ENCODE assay signal across 14 mouse cellular contexts in genomic region chr14:76628182-76628892, GRCm38 (mm10).
DNase-seq lines count a peak whose midpoint lies in the region; ATAC-seq lines count a peak whose summit lies in the region.
"Had no signal": no experiment of that assay in that cellular context is flagged by ENCODE, and none has a peak within 500 bp of the region (broad histone marks: within the 10 kb centered on the region; RNA-seq: fewer than 3 reads in every experiment).

No protein-coding gene starts in this region.

- H3K36me3 ChIP-seq in kidney, embryonic 16.5 days (ENCODE audit: insufficient read depth, low read length) = no peaks in the 10 kb centered on the region
- H3K36me3 ChIP-seq: liver, embryonic 12.5 days; neural tube, embryonic 15.5 days had no signal

- no peaks in the 10 kb centered on the region for H3K27me3 ChIP-seq in kidney, embryonic 16.5 days (ENCODE audit: insufficient read depth, low read length)
- H3K27me3 ChIP-seq: neural tube, embryonic 15.5 days had no signal

- H3K4me2 ChIP-seq in kidney, embryonic 16.5 days (replicated peaks; ENCODE audit: low read depth, low read length) = no peak overlapping the region
- H3K4me2 ChIP-seq: liver, embryonic 12.5 days; neural tube, embryonic 15.5 days had no signal

- 65% methylated on average over 10 of the region's 10 CpGs for WGBS in kidney, embryonic 16.5 days

- DNase-seq in kidney, postnatal 4 days = no peak
- DNase-seq in cerebellum, adult 11 months = peak; percentile 47
- peak; percentile 60 to 69 for DNase-seq in cerebellum, postnatal 36 days
- DNase-seq in left cerebral cortex, postnatal 14 days (ENCODE audit: low spot score in 2 of 2) = peak; percentile 64 to 77
- no peak for DNase-seq in c-Kit-positive CD71-positive TER-119-positive erythroid progenitor cells, embryonic 14.5 days (ENCODE audit: low spot score)
- no peak for DNase-seq in adrenal gland, postnatal 36 days
- DNase-seq: heart, postnatal 10 days; thymus, adult 18-20 months had no signal

- ATAC-seq in kidney, embryonic 16.5 days (ENCODE audit: low FRiP score, low TSS enrichment) = 0 out of 2 replicates have a peak, but pooled peaks have one; percentile 46
- ATAC-seq in erythroblast, adult 5-6 weeks (replicated peaks; ENCODE audit: low FRiP score, poor library complexity, severe bottlenecking) = no peak
- ATAC-seq: liver, embryonic 12.5 days had no signal

- peak overlapping the region; percentile 40 for H3K27ac ChIP-seq in kidney, embryonic 16.5 days (ENCODE audit: low read length)
- H3K27ac ChIP-seq: kidney, postnatal 0 days; liver, embryonic 12.5 days; neural tube, embryonic 15.5 days had no signal

- H3K9me3 ChIP-seq in kidney, embryonic 16.5 days (ENCODE audit: low read length) = peaks cover 4% of the 10 kb centered on the region; the same call in 1 of the 2 replicates
- H3K9me3 ChIP-seq: liver, embryonic 12.5 days; neural tube, embryonic 15.5 days had no signal

- intact Hi-C loops in left cerebral cortex, postnatal 14 days (cut with DNase I) = loop anchor here (5.0 to 10.0 kb wide), 2 partner anchors 71 to 246 kb away; partner anchors contain the start of gene Serp2

- H3K4me1 ChIP-seq in kidney, embryonic 16.5 days (ENCODE audit: insufficient read depth, low read length) = peaks cover 52% of the 10 kb centered on the region

- H3K9ac ChIP-seq in kidney, embryonic 16.5 days (replicated peaks; ENCODE audit: low read length) = no peak overlapping the region
- H3K9ac ChIP-seq: liver, embryonic 12.5 days; neural tube, embryonic 15.5 days had no signal

- H3K4me3 ChIP-seq in kidney, embryonic 16.5 days (ENCODE audit: low read length) = no peak overlapping the region
- H3K4me3 ChIP-seq: liver, embryonic 12.5 days; megakaryocyte, embryonic 14.5 days; neural tube, embryonic 15.5 days had no signal

Comparison
In these comparisons a context has a peak if more than half of its experiments do, and no peak if none do; other contexts are left out.
1. DNase-seq: peak in cerebellum, adult 11 months (single experiment), cerebellum, postnatal 36 days (2 of 2) and left cerebral cortex, postnatal 14 days (2 of 2); none in kidney, postnatal 4 days (0 of 2), c-Kit-positive CD71-positive TER-119-positive erythroid progenitor cells, embryonic 14.5 days (single experiment) and adrenal gland, postnatal 36 days (0 of 2).